Mouse (Mus musculus) testis, adult 2 months (tissue): ENCODE data around the gene Lpar5.

Experiments used
- CTCF ChIP-seq: fragments of 200-500 bp; IDR thresholded peaks from 2 replicates; pipeline ENCODE4 v1.5.1; 2012; ENCODE audit warnings: low read depth, mild to moderate bottlenecking, inconsistent platforms, low read length, moderate library complexity; ENCODE audit not compliant: control insufficient read depth, insufficient read depth, insufficient replicate concordance
- POLR2A ChIP-seq: fragments of 200-500 bp; IDR thresholded peaks from 2 replicates; pipeline ENCODE4 v1.6.1; 2012; ENCODE audit warnings: low read depth, mild to moderate bottlenecking, inconsistent platforms, low read length, moderate library complexity; ENCODE audit not compliant: control insufficient read depth

- no peak for TF ChIP-seq CTCF
- no peak for TF ChIP-seq POLR2A
Observed at GRCm38 (mm10) chr6:125061493-125061892, 6.2 kb upstream of the Lpar5 start.
